Mouse (Mus musculus) lung, adult 2 months (tissue): ENCODE measurements around the gene Alpk1.

ENCODE experiments used
- CTCF ChIP-seq: fragments of 200-500 bp; IDR thresholded peaks from 2 replicates; pipeline ENCODE4 v1.5.1; 2011; ENCODE audit warnings: mild to moderate bottlenecking, low read length, control low read depth; ENCODE audit not compliant: insufficient read depth
- POLR2A ChIP-seq: fragments of 200-500 bp; IDR thresholded peaks from 2 replicates; pipeline ENCODE4 v1.6.1; 2011; ENCODE audit warnings: low read depth, mild to moderate bottlenecking, control low read depth, low read length, borderline replicate concordance; ENCODE audit errors: extremely low read depth

DNA sequence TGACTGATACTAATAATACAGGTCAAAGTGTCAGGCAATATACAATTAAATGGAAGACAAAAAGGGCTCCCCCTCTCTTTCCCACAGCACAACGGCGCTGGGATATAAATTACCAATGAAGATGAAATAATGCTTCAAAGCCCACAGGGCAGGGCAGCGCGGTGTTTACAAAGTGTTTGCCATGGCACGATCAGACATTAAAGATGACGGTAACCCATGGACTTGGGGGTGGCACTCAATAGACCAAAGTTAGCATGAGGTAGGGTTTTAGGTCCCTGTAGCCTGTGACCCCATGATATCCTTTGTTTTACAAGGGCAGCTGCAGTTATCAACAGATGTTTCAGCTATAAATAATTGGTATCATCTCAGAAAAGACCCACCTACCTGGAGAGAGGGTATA is 60.3 kb downstream of the Alpk1 start:
- no peak for TF ChIP-seq CTCF
- no peak for TF ChIP-seq POLR2A
